Mouse (Mus musculus) hindbrain, postnatal 0 days (tissue): Measurements from ENCODE around the gene Arsg. TPM values are rescaled to one million over a fixed set of nuclear protein-coding genes. Genes with fewer than 3 reads are reported as not detected.

Experiments
- ATAC-seq: fragments of 200-750 bp; cut with Nextera tagmentation; 2 replicates; pipeline ENCODE4 v1.8.0; 2017; ENCODE audit warnings: mild to moderate bottlenecking, moderate TSS enrichment, moderate library complexity
- DNase-seq: peaks from one replicate; pipeline ENCODE4 v3.0.0-alpha.2; 2015; ENCODE audit warnings: low spot score
- H3K27ac ChIP-seq: fragments of 300-500 bp; sonication (generic); 2 replicates; pipeline ENCODE4 v1.5.1; 2014; ENCODE audit warnings: mild to moderate bottlenecking
- H3K27me3 ChIP-seq: fragments of 300-500 bp; sonication (generic); 2 replicates; pipeline ENCODE4 v1.6.1; 2014; ENCODE audit warnings: low read length, mixed read lengths; ENCODE audit not compliant: insufficient read depth
- H3K36me3 ChIP-seq: fragments of 300-500 bp; sonication (generic); 2 replicates; pipeline ENCODE4 v1.6.1; 2014; ENCODE audit warnings: low read length, mixed read lengths; ENCODE audit not compliant: insufficient read depth
- H3K4me1 ChIP-seq: fragments of 300-500 bp; sonication (generic); 2 replicates; pipeline ENCODE4 v1.6.1; 2014; ENCODE audit warnings: antibody characterized with exemption, low read length, mixed read lengths; ENCODE audit not compliant: insufficient read depth
- H3K4me2 ChIP-seq: fragments of 300-500 bp; sonication (generic); 2 replicates; pipeline ENCODE4 v1.6.1; 2014; ENCODE audit warnings: low read depth, mild to moderate bottlenecking, low read length, moderate library complexity, mixed read lengths
- H3K4me3 ChIP-seq: fragments of 300-500 bp; sonication (generic); 2 replicates; pipeline ENCODE4 v1.5.1; 2014; ENCODE audit warnings: low read length
- H3K9ac ChIP-seq: fragments of 300-500 bp; sonication (generic); replicated peaks from 2 replicates; pipeline ENCODE4 v1.6.1; 2014; ENCODE audit warnings: mild to moderate bottlenecking, low read length, moderate library complexity, mixed read lengths
- H3K9me3 ChIP-seq: fragments of 300-500 bp; sonication (generic); 2 replicates; pipeline ENCODE4 v1.6.1; 2016; ENCODE audit warnings: low read length, mixed read lengths
- CTCF ChIP-seq: IDR thresholded peaks from 2 replicates; pipeline ENCODE4 v1.5.1; 2016; ENCODE audit warnings: antibody characterized with exemption, control low read depth, low read depth
- WGBS: fragments of 180-500 bp; shearing (Covaris S2); extraction: QIAGEN DNeasy Blood & Tissue Kit; methylation state at CpG from one replicate; pipeline ENCODE4 v1.1.7; 2014; 5-methylcytosine and 5-hydroxymethylcytosine counted together
- polyA plus RNA-seq: library from polyadenylated mRNA; unstranded; fragments of >200 nt; fragmentation: Nextera tagmentation; extraction: Ambion mirVana; gene quantifications from 2 replicates; pipeline ENCODE4 v1.2.1, GENCODE M21; 2015
- total RNA-seq: library from RNA; depleted of rRNA; stranded (reverse); fragments of >200 nt; gene quantifications from 2 replicates; pipeline ENCODE4 v1.2.3, GENCODE M21; 2014

Arsg gene
- total and polyA plus RNA-seq, 2 experiments from 2014 or later, result 10.3 to 10.4 TPM

- DNase-seq, result no peak
Observed at GRCm38 (mm10) chr11:109574604-109575003, 101.4 kb downstream of the Arsg start.

GRCm38 (mm10) chr11:109575832-109576231 is 102.7 kb downstream of the Arsg start:
- no peak for TF ChIP-seq CTCF
- no peak overlapping the region for H3K4me2 ChIP-seq
- DNase-seq (no peak), ATAC-seq (no peak)
- no peak overlapping the region for H3K4me3 ChIP-seq
- no peak overlapping the region for H3K27ac ChIP-seq
- no peaks in the 10 kb centered on the region for H3K9me3 ChIP-seq
- H3K9ac ChIP-seq, result no peak overlapping the region
- 72% methylated on average over 6 of the region's 6 CpGs for WGBS
- no peaks in the 10 kb centered on the region for H3K4me1 ChIP-seq
- 0 out of 2 replicates have a peak, but pooled peaks cover 3% of the 10 kb centered on the region for H3K36me3 ChIP-seq
- no peaks in the 10 kb centered on the region for H3K27me3 ChIP-seq

More at GRCm38 (mm10) chr11:109574604-109575003, 101.4 kb downstream of the Arsg start:
- H3K36me3 ChIP-seq, result 0 out of 2 replicates have a peak, but pooled peaks cover 3% of the 10 kb centered on the region
- WGBS, result 63% methylated on average over 2 of the region's 2 CpGs
- ATAC-seq, result no peak
- no peak overlapping the region for H3K27ac ChIP-seq
- H3K27me3 ChIP-seq, result no peaks in the 10 kb centered on the region
- no peaks in the 10 kb centered on the region for H3K4me1 ChIP-seq
- H3K4me2 ChIP-seq, result no peak overlapping the region
- no peak overlapping the region for H3K9ac ChIP-seq
- H3K9me3 ChIP-seq, result no peaks in the 10 kb centered on the region
- no peak for TF ChIP-seq CTCF
- H3K4me3 ChIP-seq, result no peak overlapping the region

- H3K4me3 ChIP-seq, result no peak overlapping the region
- no peaks in the 10 kb centered on the region for H3K27me3 ChIP-seq
- DNase-seq, result peak; percentile 39
- H3K9me3 ChIP-seq, result no peaks in the 10 kb centered on the region
- no peak overlapping the region for H3K27ac ChIP-seq
- H3K4me2 ChIP-seq, result no peak overlapping the region
- H3K4me1 ChIP-seq, result no peaks in the 10 kb centered on the region
- 56% methylated on average over 3 of the region's 3 CpGs for WGBS
- 0 out of 2 replicates have a peak, but pooled peaks cover 3% of the 10 kb centered on the region for H3K36me3 ChIP-seq
- no peak for ATAC-seq
- TF ChIP-seq CTCF, result no peak
- no peak overlapping the region for H3K9ac ChIP-seq
Observed at GRCm38 (mm10) chr11:109578536-109578935, 105.4 kb downstream of the Arsg start.

- Histone ChIP-seq H3K4me3 (no peak overlapping the region), H3K4me1 (no peaks in the 10 kb centered on the region), H3K27me3 (no peaks in the 10 kb centered on the region), H3K4me2 (no peak overlapping the region), H3K9me3 (no peaks in the 10 kb centered on the region), H3K27ac (no peak overlapping the region), H3K9ac (no peak overlapping the region), H3K36me3 (0 out of 2 replicates have a peak, but pooled peaks cover 3% of the 10 kb centered on the region)
- WGBS, result 84% methylated on average over 9 of the region's 9 CpGs
- no peak for TF ChIP-seq CTCF
- DNase-seq (no peak), ATAC-seq (no peak)
Observed at GRCm38 (mm10) chr11:109579999-109580398, 106.8 kb downstream of the Arsg start.

GRCm38 (mm10) chr11:109583986-109584385 is 110.8 kb downstream of the Arsg start:
- Histone ChIP-seq H3K4me1 (no peaks in the 10 kb centered on the region), H3K4me3 (no peak overlapping the region), H3K9me3 (no peaks in the 10 kb centered on the region), H3K27me3 (no peaks in the 10 kb centered on the region), H3K27ac (no peak overlapping the region), H3K4me2 (no peak overlapping the region), H3K36me3 (no peaks in the 10 kb centered on the region), H3K9ac (no peak overlapping the region)
- 83% methylated on average over 14 of the region's 14 CpGs for WGBS
- peak; percentile 29; the same call in 1 of the 2 replicates for TF ChIP-seq CTCF
- ATAC-seq, result no peak
- DNase-seq, result no peak

- H3K27ac ChIP-seq, result no peak overlapping the region
- 45% methylated on average over 11 of the region's 11 CpGs for WGBS
- H3K27me3 ChIP-seq, result no peaks in the 10 kb centered on the region
- no peak overlapping the region for H3K4me2 ChIP-seq
- DNase-seq (peak; percentile 88), ATAC-seq (peak; percentile 55; the same call in 1 of the 2 replicates)
- H3K4me3 ChIP-seq, result no peak overlapping the region
- no peaks in the 10 kb centered on the region for H3K4me1 ChIP-seq
- H3K9me3 ChIP-seq, result no peaks in the 10 kb centered on the region
- TF ChIP-seq CTCF, result peak; percentile 98
- no peaks in the 10 kb centered on the region for H3K36me3 ChIP-seq
- H3K9ac ChIP-seq, result no peak overlapping the region
Observed at GRCm38 (mm10) chr11:109584843-109585713, 111.9 kb downstream of the Arsg start.

- no peaks in the 10 kb centered on the region for H3K27me3 ChIP-seq
- H3K36me3 ChIP-seq, result no peaks in the 10 kb centered on the region
- no peak overlapping the region for H3K4me3 ChIP-seq
- no peak overlapping the region for H3K9ac ChIP-seq
- H3K4me2 ChIP-seq, result no peak overlapping the region
- no peak for TF ChIP-seq CTCF
- no peak for DNase-seq
- H3K9me3 ChIP-seq, result no peaks in the 10 kb centered on the region
- WGBS, result 89% methylated on average over 2 of the region's 2 CpGs
- H3K27ac ChIP-seq, result no peak overlapping the region
- H3K4me1 ChIP-seq, result no peaks in the 10 kb centered on the region
- ATAC-seq, result no peak
Observed at GRCm38 (mm10) chr11:109586424-109586823, 113.2 kb downstream of the Arsg start.
